Mouse (Mus musculus) lung, embryonic 14.5 days (tissue): ENCODE data around the gene Ppm1h. TPM values are rescaled to one million over a fixed set of nuclear protein-coding genes. Genes with fewer than 3 reads are reported as not detected.

Source experiments
- ATAC-seq: fragments of 200-750 bp; cut with Nextera tagmentation; 2 replicates; pipeline ENCODE4 v1.8.0; 2017; ENCODE audit warnings: mild to moderate bottlenecking, moderate TSS enrichment, moderate library complexity; ENCODE audit not compliant: insufficient read depth
- DNase-seq: peaks from one replicate; pipeline ENCODE4 v3.0.0-alpha.2; 2015
- H3K27ac ChIP-seq: fragments of 300-500 bp; sonication (generic); 2 replicates; pipeline ENCODE4 v1.5.1; 2014; ENCODE audit warnings: low read depth, mild to moderate bottlenecking, moderate library complexity
- H3K27me3 ChIP-seq: fragments of 300-500 bp; sonication (generic); 2 replicates; pipeline ENCODE4 v1.6.1; 2014; ENCODE audit warnings: low read length, control low read depth; ENCODE audit not compliant: insufficient read depth
- H3K36me3 ChIP-seq: fragments of 300-500 bp; sonication (generic); 2 replicates; pipeline ENCODE4 v1.6.1; 2014; ENCODE audit warnings: control low read depth; ENCODE audit not compliant: insufficient read depth
- H3K4me1 ChIP-seq: fragments of 300-500 bp; sonication (generic); 2 replicates; pipeline ENCODE4 v1.6.1; 2014; ENCODE audit warnings: antibody characterized with exemption, control low read depth; ENCODE audit not compliant: insufficient read depth
- H3K4me2 ChIP-seq: fragments of 300-500 bp; sonication (generic); 2 replicates; pipeline ENCODE4 v1.6.1; 2014; ENCODE audit warnings: mild to moderate bottlenecking
- H3K4me3 ChIP-seq: fragments of 300-500 bp; sonication (generic); 2 replicates; pipeline ENCODE4 v1.5.1; 2014; ENCODE audit warnings: low read depth, low read length
- H3K9ac ChIP-seq: fragments of 300-500 bp; sonication (generic); 2 replicates; pipeline ENCODE4 v1.6.1; 2014
- H3K9me3 ChIP-seq: fragments of 300-500 bp; sonication (generic); 2 replicates; pipeline ENCODE4 v1.6.1; 2016; ENCODE audit warnings: low read depth, low read length, control low read depth
- CTCF ChIP-seq: IDR thresholded peaks from 2 replicates; pipeline ENCODE4 v1.5.1; 2016; ENCODE audit warnings: antibody characterized with exemption, low read depth
- WGBS: fragments of 180-500 bp; shearing (Covaris S2); extraction: QIAGEN DNeasy Blood & Tissue Kit; methylation state at CpG from one replicate; pipeline ENCODE4 v1.1.7; 2014; 5-methylcytosine and 5-hydroxymethylcytosine counted together
- polyA plus RNA-seq: library from polyadenylated mRNA; unstranded; fragments of >200 nt; fragmentation: Nextera tagmentation; extraction: Ambion mirVana; gene quantifications from 2 replicates; pipeline ENCODE4 v1.2.1, GENCODE M21; 2014

Ppm1h gene
- polyA plus RNA-seq, 1 experiment from 2014 or later, result 7.1 TPM

- H3K9me3 ChIP-seq, result no peaks in the 10 kb centered on the region
- no peak overlapping the region for H3K9ac ChIP-seq
- DNase-seq, result no peak
- whole genome bisulfite sequencing, result 63% methylated on average over 3 of the region's 3 CpGs
- TF ChIP-seq CTCF, result no peak
- H3K27ac ChIP-seq, result peak overlapping the region; percentile 88
- no peaks in the 10 kb centered on the region for H3K36me3 ChIP-seq
- no peak overlapping the region for H3K4me2 ChIP-seq
- H3K27me3 ChIP-seq, result no peaks in the 10 kb centered on the region
- no peak overlapping the region for H3K4me3 ChIP-seq
- ATAC-seq, result peak; percentile 22; the same call in 1 of the 2 replicates
- peaks cover 3% of the 10 kb centered on the region; the same call in 1 of the 2 replicates for H3K4me1 ChIP-seq
Measured at GRCm38 (mm10) chr10:122870848-122871494, 192.4 kb downstream of the Ppm1h start.

DNA sequence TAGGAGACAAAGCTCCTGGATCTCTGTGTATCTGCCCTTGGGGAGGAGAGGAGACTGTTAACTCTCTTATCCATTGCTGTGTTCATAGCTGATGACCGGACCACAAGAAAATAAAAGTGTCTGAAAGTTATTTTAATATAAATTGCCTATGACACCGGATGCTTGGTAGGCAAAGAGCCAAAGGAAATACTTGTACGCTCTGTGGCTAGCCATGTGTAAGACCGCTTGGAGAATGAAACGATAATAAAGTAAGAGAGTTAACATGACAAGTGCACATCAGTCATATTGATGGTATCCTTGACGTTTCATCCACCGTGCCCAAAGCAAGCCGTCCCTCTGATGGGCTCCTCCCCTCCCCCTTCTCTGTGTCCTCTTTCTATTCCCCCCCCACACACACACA lies 194.2 kb downstream of the Ppm1h start:
- DNase-seq, result peak; percentile 45
- Histone ChIP-seq H3K36me3 (no peaks in the 10 kb centered on the region), H3K9ac (no peak overlapping the region), H3K27me3 (no peaks in the 10 kb centered on the region), H3K4me1 (peaks cover 3% of the 10 kb centered on the region; the same call in 1 of the 2 replicates), H3K27ac (no peak overlapping the region), H3K4me3 (no peak overlapping the region), H3K9me3 (no peaks in the 10 kb centered on the region), H3K4me2 (no peak overlapping the region)
- no peak for TF ChIP-seq CTCF
- no peak for ATAC-seq
- 59% methylated on average over 8 of the region's 8 CpGs for WGBS

GRCm38 (mm10) chr10:122876964-122877363 lies 198.4 kb downstream of the Ppm1h start:
- 73% methylated on average over 4 of the region's 4 CpGs for WGBS
- no peaks in the 10 kb centered on the region for H3K27me3 ChIP-seq
- no peaks in the 10 kb centered on the region for H3K9me3 ChIP-seq
- no peak overlapping the region for H3K27ac ChIP-seq
- H3K9ac ChIP-seq, result no peak overlapping the region
- TF ChIP-seq CTCF, result no peak
- no peaks in the 10 kb centered on the region for H3K36me3 ChIP-seq
- H3K4me2 ChIP-seq, result no peak overlapping the region
- H3K4me3 ChIP-seq, result no peak overlapping the region
- no peaks in the 10 kb centered on the region for H3K4me1 ChIP-seq
- DNase-seq (no peak), ATAC-seq (no peak)

DNA sequence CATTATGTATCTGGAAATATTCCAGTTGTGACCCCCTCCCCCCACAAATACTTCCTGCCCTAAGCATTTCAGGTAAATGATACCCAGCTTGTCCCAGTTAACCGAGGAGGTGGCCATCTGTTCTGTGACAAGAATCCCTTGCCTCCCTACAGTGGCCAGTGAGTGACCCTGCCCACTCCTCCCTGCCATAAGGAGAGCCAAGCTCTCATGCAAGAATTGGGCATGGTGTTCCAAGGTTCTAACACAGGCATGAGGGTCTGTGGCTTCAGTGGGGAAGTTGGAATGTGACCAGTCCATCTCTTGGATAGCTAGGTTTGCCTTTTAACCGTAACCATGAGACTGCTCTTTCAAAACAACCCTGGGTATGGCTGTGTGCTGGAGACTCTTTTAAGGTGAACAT lies 198.9 kb downstream of the Ppm1h start:
- Histone ChIP-seq H3K27ac (no peak overlapping the region), H3K27me3 (no peaks in the 10 kb centered on the region), H3K4me1 (no peaks in the 10 kb centered on the region), H3K4me3 (no peak overlapping the region), H3K9ac (no peak overlapping the region), H3K9me3 (no peaks in the 10 kb centered on the region), H3K4me2 (no peak overlapping the region), H3K36me3 (no peaks in the 10 kb centered on the region)
- ATAC-seq, result no peak
- TF ChIP-seq CTCF, result no peak
- no peak for DNase-seq
- WGBS, result 74% methylated on average over 2 of the region's 2 CpGs

DNA sequence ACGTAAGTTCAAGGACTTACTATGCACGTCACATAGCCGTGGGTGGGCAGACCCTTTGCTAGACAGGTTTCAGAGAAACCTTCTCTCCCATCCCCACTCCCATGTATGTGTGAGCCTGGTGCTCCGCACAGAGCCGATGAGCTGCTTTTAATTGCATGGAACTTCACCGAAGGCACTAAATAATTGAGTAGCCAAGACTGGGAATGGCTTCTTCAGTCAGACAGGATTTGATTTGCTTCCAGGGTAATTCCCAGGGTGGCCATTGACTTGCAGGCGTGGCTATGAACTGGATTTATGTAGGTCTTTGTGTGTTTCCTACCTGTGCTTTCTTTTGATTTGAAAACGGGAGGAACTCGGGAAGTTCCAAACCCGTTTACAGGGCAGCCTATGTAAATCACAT lies 202.9 kb downstream of the Ppm1h start:
- no peaks in the 10 kb centered on the region for H3K27me3 ChIP-seq
- 88% methylated on average over 10 of the region's 10 CpGs for WGBS
- peaks cover 19% of the 10 kb centered on the region for H3K4me1 ChIP-seq
- H3K4me2 ChIP-seq, result no peak overlapping the region
- DNase-seq (no peak), ATAC-seq (no peak)
- no peaks in the 10 kb centered on the region for H3K36me3 ChIP-seq
- H3K9ac ChIP-seq, result no peak overlapping the region
- no peak overlapping the region for H3K4me3 ChIP-seq
- H3K9me3 ChIP-seq, result no peaks in the 10 kb centered on the region
- no peak overlapping the region for H3K27ac ChIP-seq
- TF ChIP-seq CTCF, result no peak

DNA sequence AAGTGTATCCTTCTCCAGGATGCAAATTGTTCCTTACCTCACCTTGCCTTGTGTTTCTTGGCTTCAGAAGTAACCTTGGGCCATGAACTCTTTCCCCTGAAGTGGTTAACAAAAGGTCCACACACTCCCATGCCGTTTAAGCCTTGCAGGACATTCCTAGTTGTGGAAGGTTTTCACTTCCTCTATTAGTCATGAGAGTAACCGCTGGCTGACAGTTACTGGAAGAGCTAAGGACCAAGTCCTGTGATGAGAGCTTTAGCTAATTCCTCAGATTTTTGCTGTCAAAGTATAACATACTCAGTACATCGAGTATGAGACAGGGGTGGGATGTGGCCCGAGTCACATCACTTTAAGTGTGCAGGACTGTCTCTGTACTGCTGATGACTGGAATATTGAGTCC lies 204.1 kb downstream of the Ppm1h start:
- no peak overlapping the region for H3K9ac ChIP-seq
- no peak overlapping the region for H3K4me3 ChIP-seq
- H3K4me2 ChIP-seq, result no peak overlapping the region
- 40% methylated on average over 4 of the region's 4 CpGs for WGBS
- H3K9me3 ChIP-seq, result no peaks in the 10 kb centered on the region
- no peak for TF ChIP-seq CTCF
- DNase-seq (no peak), ATAC-seq (no peak)
- no peaks in the 10 kb centered on the region for H3K27me3 ChIP-seq
- H3K4me1 ChIP-seq, result peaks cover 26% of the 10 kb centered on the region
- no peak overlapping the region for H3K27ac ChIP-seq
- no peaks in the 10 kb centered on the region for H3K36me3 ChIP-seq

DNA sequence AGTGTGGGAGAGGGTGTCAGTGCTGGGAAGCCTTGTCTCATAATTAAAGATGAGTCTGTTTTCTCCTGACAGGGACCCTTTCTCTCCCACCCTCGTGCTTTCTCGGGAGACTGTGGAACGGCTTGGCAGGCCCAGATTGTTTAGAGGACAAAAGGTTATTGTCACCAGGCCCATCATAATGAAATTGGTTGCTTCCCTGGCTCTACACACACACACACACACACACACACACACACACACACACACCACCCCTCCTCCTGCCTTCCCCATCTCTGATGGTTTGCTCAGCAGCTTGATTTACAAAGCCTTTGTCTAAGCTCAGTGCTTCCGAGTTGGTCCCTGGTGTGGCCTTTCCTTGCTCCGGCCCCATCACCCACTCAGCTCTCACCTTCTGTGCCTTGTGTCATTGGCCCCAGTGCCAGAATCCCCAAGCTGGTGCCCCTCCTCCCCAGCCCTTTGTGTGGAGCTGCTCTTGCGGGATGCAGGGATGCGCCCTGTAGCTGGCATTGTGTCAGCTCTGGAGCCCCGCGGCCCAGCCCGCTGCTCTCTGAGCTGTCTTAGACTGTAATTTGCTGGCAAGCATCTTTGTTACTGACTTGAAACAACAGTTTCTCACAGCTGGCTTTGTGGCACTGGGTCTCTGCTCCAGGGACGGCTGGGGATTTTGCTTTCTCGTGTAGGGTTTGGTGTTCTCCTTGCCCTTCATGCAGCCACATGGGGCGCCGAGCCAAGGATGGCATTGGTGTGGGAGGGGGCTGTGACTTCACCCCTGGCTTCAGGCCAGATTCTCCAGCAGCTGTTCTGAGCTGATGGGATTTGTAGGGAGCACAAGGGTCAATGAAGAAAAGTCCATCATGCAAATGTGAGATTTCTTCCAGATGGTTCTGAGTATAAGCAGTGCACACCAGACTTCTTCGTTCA lies 205.5 kb downstream of the Ppm1h start:
- TF ChIP-seq CTCF, result no peak; the same call in 1 of the 2 replicates
- Histone ChIP-seq H3K27me3 (no peaks in the 10 kb centered on the region), H3K9me3 (no peaks in the 10 kb centered on the region), H3K27ac (peak overlapping the region; percentile 88), H3K4me3 (no peak overlapping the region), H3K9ac (0 out of 2 replicates have a peak overlapping the region, but pooled peaks have one; percentile 24), H3K4me1 (peaks cover 35% of the 10 kb centered on the region), H3K36me3 (no peaks in the 10 kb centered on the region), H3K4me2 (peak overlapping the region; percentile 29)
- 21% methylated on average over 15 of the region's 15 CpGs for WGBS
- peak; percentile 90 for DNase-seq
- peak; percentile 80 for ATAC-seq
